Mouse (Mus musculus) duodenum, adult 2 months (tissue): ENCODE data around the gene Ccdc177. TPM values are rescaled to one million over a fixed set of nuclear protein-coding genes. Genes with fewer than 3 reads are reported as not detected.

Source experiments
- polyA plus RNA-seq: library from polyadenylated mRNA; depleted of rRNA; stranded (reverse); fragments of >200 nt; gene quantifications from 2 replicates; pipeline ENCODE4 v1.2.3, GENCODE M21; 2012; ENCODE audit warnings: low replicate concordance; rRNA removed

Ccdc177 gene
- polyA plus RNA-seq = 0.07 and 0.09 TPM in 2 replicates

DNA sequence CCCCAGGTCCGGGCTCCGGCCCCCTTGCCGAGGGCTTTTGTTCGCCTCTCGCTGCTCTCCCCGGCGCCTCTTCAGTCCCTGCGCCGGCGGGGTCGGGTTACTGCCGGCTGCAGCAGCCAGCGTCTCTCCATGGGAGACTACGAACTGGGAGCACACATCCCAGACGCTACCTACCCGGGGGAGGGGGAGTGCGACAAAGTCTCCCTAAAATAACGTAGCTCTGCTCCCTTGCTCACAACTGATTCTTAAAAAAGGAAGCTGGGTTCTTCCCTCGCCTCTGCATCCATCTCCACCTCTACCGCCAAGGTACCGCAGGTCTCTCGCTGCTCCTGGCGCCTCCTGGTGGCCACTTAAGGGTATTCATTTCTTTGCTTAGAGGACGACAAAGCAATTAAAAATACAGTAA, at the start of gene Ccdc177:
Ccdc177 (minus strand) TSS at position 292 of the 406 bp plus-strand sequence.

GRCm38 (mm10) chr12:80789849-80790694, 29.6 kb upstream of the Ccdc177 start, which contains the start of gene Susd6:
Susd6 (plus strand) TSS chr12:80790510.

Other genes starting within 250 kb of the Ccdc177 start
- 0.49 and 0.91 TPM in 2 replicates for gene Galnt16, start 242.4 kb downstream of the Ccdc177 start, polyA plus RNA-seq
- gene Slc39a9, start 116.8 kb downstream of the Ccdc177 start, polyA plus RNA-seq = 43.9 and 92.0 TPM in 2 replicates
- gene Erh, start 116.3 kb downstream of the Ccdc177 start, polyA plus RNA-seq = 6.1 and 9.5 TPM in 2 replicates
- 0.38 and 1.7 TPM in 2 replicates for gene Plekhd1, start 68.1 kb downstream of the Ccdc177 start, polyA plus RNA-seq
- 44.0 and 45.9 TPM in 2 replicates for gene Susd6, start 29.8 kb upstream of the Ccdc177 start, polyA plus RNA-seq
- gene Srsf5, start 184.8 kb upstream of the Ccdc177 start, polyA plus RNA-seq = 85.2 and 137 TPM in 2 replicates
- gene Slc10a1, start 208.0 kb upstream of the Ccdc177 start, polyA plus RNA-seq = 0.08 TPM in 1 of 2 replicates, not detected in the other